Mouse (Mus musculus) heart, embryonic 12.5 days (tissue): ENCODE data around the gene Iqch. TPM values are rescaled to one million over a fixed set of nuclear protein-coding genes. Genes with fewer than 3 reads are reported as not detected.
"Not testable (repeated sequence)": the region's sequence is repeated elsewhere in the genome, so short reads cannot be mapped to it uniquely, and the experiment has no call there.

ENCODE experiments used
- ATAC-seq: fragments of 200-750 bp; cut with Nextera tagmentation; 2 replicates; pipeline ENCODE4 v1.8.0; 2017; ENCODE audit warnings: moderate TSS enrichment, moderate library complexity; ENCODE audit not compliant: insufficient number of reproducible peaks, low FRiP score
- H3K27ac ChIP-seq: fragments of 300-500 bp; sonication (generic); 2 replicates; pipeline ENCODE4 v1.5.1; 2016; ENCODE audit warnings: mild to moderate bottlenecking, moderate library complexity; ENCODE audit not compliant: poor library complexity, severe bottlenecking
- H3K27me3 ChIP-seq: fragments of 300-500 bp; sonication (generic); replicated peaks from 2 replicates; pipeline ENCODE4 v1.6.1; 2016; ENCODE audit warnings: mild to moderate bottlenecking, moderate library complexity
- H3K36me3 ChIP-seq: fragments of 300-500 bp; sonication (generic); 2 replicates; pipeline ENCODE4 v1.6.1; 2016; ENCODE audit warnings: mild to moderate bottlenecking, moderate library complexity
- H3K4me1 ChIP-seq: fragments of 300-500 bp; sonication (generic); replicated peaks from 2 replicates; pipeline ENCODE4 v1.6.1; 2016; ENCODE audit warnings: mild to moderate bottlenecking
- H3K4me2 ChIP-seq: fragments of 300-500 bp; sonication (generic); 2 replicates; pipeline ENCODE4 v1.6.1; 2016; ENCODE audit warnings: mild to moderate bottlenecking, moderate library complexity
- H3K4me3 ChIP-seq: fragments of 300-500 bp; sonication (generic); 2 replicates; pipeline ENCODE4 v1.5.1; 2016; ENCODE audit warnings: mild to moderate bottlenecking
- H3K9ac ChIP-seq: fragments of 300-500 bp; sonication (generic); 2 replicates; pipeline ENCODE4 v1.6.1; 2016; ENCODE audit warnings: mild to moderate bottlenecking, moderate library complexity
- H3K9me3 ChIP-seq: fragments of 300-500 bp; sonication (generic); replicated peaks from 2 replicates; pipeline ENCODE4 v1.6.1; 2016; ENCODE audit warnings: mild to moderate bottlenecking, moderate library complexity
- WGBS: fragments of 180-500 bp; shearing (Covaris S2); methylation state at CpG from one replicate; pipeline ENCODE4 v1.1.7; 2016; 5-methylcytosine and 5-hydroxymethylcytosine counted together
- polyA plus RNA-seq: library from polyadenylated mRNA; unstranded; fragments of >200 nt; fragmentation: Nextera tagmentation; extraction: Ambion mirVana; gene quantifications from 2 replicates; pipeline ENCODE4 v1.2.1, GENCODE M21; 2016

The Iqch gene
- polyA plus RNA-seq, 1 experiment from 2014 or later, result 0.08 TPM

DNA sequence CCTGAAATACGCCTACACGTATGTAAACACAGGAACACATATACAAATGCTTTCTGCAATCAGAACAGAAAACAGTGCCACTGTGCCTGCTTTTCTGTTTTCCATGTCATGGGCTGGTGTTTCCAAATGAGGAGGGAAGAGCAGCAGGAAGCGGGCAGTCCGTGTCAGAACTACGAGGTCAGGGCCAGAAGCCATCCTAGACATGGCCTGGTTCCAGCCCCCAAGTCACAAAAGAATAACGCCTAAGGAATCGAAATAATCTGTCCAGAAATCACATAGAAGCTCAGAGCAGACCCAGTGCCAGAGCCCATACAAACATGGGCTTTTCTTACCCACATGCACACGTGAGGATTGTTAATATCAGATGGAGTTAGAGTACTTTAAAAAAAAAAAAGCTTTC lies 45.4 kb downstream of the Iqch start:
- Histone ChIP-seq H3K9ac (no peak overlapping the region), H3K4me2 (no peak overlapping the region), H3K27ac (no peak overlapping the region), H3K4me3 (no peak overlapping the region), H3K9me3 (no peaks in the 10 kb centered on the region), H3K36me3 (no peaks in the 10 kb centered on the region), H3K4me1 (0 out of 2 replicates have a peak, but pooled peaks cover 3% of the 10 kb centered on the region), H3K27me3 (0 out of 2 replicates have a peak, but pooled peaks cover 10% of the 10 kb centered on the region)
- ATAC-seq, result no peak
- 71% methylated on average over 8 of the region's 8 CpGs for WGBS

- 0 out of 2 replicates have a peak, but pooled peaks cover 3% of the 10 kb centered on the region for H3K4me1 ChIP-seq
- ATAC-seq, result no peak
- H3K4me2 ChIP-seq, result no peak overlapping the region
- H3K27ac ChIP-seq, result no peak overlapping the region
- H3K9me3 ChIP-seq, result no peaks in the 10 kb centered on the region
- WGBS, result 45% methylated on average over 1 of the region's 1 CpGs
- no peak overlapping the region for H3K9ac ChIP-seq
- H3K4me3 ChIP-seq, result no peak overlapping the region
- H3K36me3 ChIP-seq, result no peaks in the 10 kb centered on the region
- 0 out of 2 replicates have a peak, but pooled peaks cover 9% of the 10 kb centered on the region for H3K27me3 ChIP-seq
These were observed 46.0 kb downstream of the Iqch start for GRCm38 (mm10) chr9:63556316-63556715.

DNA sequence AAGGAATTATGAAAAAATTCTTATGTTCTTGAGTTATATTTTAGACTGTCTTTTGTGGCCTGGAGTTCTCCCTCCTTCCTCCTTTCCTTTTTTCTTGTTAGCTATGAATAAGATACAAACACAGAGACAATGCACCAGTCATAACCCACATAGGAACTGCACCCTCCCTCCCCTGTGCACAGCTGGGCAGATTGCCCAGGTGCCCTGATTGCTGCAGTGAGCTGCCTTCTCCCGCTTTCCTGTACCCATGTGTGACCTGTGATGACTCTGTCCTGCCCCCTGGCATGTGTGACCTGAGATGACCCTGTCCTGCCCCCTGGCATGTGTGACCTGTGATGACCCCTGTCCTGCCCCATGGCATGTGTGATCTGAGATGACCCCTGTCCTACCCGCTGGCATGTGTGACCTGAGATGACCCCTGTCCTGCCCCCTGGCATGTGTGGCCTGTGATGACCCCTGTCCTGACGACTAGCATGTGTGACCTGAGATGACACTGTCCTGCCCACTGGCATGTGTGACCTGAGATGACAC lies 46.8 kb downstream of the Iqch start:
- Histone ChIP-seq H3K27me3 (0 out of 2 replicates have a peak, but pooled peaks cover 4% of the 10 kb centered on the region), H3K9ac (no peak overlapping the region), H3K9me3 (no peaks in the 10 kb centered on the region), H3K4me3 (no peak overlapping the region), H3K4me1 (0 out of 2 replicates have a peak, but pooled peaks cover 3% of the 10 kb centered on the region), H3K36me3 (no peaks in the 10 kb centered on the region), H3K27ac (no peak overlapping the region), H3K4me2 (no peak overlapping the region)
- no peak for ATAC-seq
- 59% methylated on average over 3 of the region's 3 CpGs for WGBS

DNA sequence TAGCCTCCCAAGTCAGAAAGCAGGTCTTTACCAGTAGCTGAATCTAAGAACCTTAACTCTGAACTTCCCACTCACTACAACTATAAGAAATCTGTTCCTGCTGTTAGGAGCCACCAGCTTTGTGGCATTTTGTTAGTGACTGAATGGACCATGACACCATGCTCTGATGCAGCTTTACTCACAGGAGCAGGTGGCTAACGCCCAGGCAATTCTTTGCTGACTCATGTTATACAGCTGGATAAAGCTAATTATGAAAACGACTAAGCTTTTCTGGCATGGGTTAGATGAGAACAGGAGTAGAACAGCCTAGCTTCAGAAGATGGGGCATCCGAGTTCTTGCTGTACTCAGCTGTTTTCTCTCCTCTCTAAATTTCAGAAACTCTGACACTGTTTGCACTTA lies 48.7 kb downstream of the Iqch start:
- Histone ChIP-seq H3K4me1 (peaks cover 9% of the 10 kb centered on the region), H3K27ac (no peak overlapping the region), H3K27me3 (peaks cover 9% of the 10 kb centered on the region; the same call in 1 of the 2 replicates), H3K36me3 (no peaks in the 10 kb centered on the region), H3K9me3 (no peaks in the 10 kb centered on the region), H3K9ac (no peak overlapping the region), H3K4me3 (no peak overlapping the region), H3K4me2 (no peak overlapping the region)
- no peak for ATAC-seq
- 76% methylated on average over 3 of the region's 3 CpGs for WGBS

DNA sequence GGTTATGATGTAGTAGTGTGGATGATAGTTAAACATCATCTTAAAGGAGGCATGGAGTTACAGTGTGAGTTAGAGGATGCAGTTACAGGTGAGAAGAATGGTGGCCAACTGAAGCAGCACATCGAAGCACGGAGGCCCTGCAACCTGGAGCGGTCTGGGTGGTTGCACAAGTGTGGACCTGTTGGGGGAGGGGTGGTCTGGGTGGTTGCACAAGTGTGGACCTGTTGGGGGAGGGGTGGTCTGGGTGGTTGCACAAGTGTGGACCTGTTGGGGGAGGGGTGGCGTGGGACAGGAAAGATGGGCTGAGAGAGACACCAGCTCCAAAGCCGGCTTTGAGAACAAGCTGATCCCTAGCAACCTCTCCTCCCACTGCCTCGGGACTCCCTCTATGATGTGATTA lies 51.6 kb downstream of the Iqch start:
- not testable (repeated sequence) for ATAC-seq, H3K4me2 ChIP-seq, H3K27me3 ChIP-seq, H3K9ac ChIP-seq, H3K4me1 ChIP-seq, H3K27ac ChIP-seq, H3K9me3 ChIP-seq, H3K4me3 ChIP-seq, H3K36me3 ChIP-seq
- WGBS, result 79% methylated on average over 6 of the region's 6 CpGs

DNA sequence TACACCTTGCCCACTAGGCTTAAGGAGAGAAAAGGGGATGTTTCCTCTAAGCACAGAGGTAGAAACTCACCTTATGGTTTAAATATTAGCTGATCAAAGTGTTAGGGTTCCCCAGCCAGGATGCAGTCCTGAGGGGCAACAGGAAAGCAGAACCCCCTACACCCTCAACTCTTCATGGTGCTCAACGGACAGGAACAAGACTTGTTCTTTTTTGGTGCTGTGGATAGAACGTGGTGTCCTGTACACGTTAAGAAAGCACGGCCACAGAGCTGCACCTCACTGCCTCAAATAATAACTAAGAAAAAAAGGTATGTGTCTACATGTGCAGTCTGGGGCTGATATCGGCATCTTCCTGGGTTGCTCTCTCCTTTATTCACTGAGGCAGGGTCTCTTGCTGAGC lies 53.3 kb downstream of the Iqch start:
- peaks cover 6% of the 10 kb centered on the region for H3K4me1 ChIP-seq
- H3K9me3 ChIP-seq, result no peaks in the 10 kb centered on the region
- peaks cover 5% of the 10 kb centered on the region; the same call in 1 of the 2 replicates for H3K27me3 ChIP-seq
- H3K4me2 ChIP-seq, result no peak overlapping the region
- H3K36me3 ChIP-seq, result no peaks in the 10 kb centered on the region
- no peak for ATAC-seq
- WGBS, result 81% methylated on average over 5 of the region's 5 CpGs
- H3K4me3 ChIP-seq, result no peak overlapping the region
- no peak overlapping the region for H3K9ac ChIP-seq
- no peak overlapping the region for H3K27ac ChIP-seq

DNA sequence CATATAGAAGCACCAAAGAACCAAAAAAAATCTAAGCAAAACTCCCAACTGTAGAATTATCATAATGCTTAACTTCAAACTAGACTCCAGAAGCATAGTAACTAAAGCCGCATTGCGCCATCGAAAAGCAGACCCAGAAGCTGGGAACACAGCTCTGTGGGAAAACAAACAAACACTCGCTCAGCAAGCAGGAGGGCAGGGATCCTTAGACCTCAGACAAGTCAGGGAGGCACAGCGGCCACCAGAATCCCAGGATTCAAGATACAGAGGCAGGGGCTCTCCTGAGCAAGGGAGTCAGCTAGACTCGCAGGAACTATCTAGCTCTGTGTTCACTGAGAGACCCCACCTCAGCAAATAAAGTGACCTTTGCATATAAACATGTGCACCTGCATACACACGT lies 60.4 kb downstream of the Iqch start:
- H3K9me3 ChIP-seq, result no peaks in the 10 kb centered on the region

DNA sequence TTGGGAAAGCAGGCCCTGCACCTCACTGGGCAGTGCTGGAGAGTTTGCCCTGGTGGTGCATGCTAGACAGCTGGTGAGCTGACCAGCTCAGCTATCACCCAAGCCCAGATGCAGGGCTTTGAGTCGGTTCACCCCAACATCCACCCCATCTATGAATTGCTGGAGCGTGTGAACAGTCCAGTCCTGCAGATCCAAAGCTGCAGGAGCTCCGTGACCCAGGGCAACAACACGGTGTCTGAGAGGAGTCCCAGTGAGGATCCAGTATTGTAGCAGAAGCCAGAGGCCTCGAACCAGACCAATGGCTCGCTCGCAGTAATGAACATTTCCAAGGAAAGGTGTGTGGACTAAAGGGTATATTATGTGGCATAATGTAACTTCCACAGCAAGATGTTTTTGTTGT lies 61.0 kb downstream of the Iqch start:
- no peaks in the 10 kb centered on the region for H3K36me3 ChIP-seq
- H3K4me1 ChIP-seq, result no peaks in the 10 kb centered on the region
- 72% methylated on average over 7 of the region's 7 CpGs for WGBS
- no peak for ATAC-seq
- H3K4me2 ChIP-seq, result no peak overlapping the region
- H3K9ac ChIP-seq, result no peak overlapping the region
- H3K27ac ChIP-seq, result no peak overlapping the region
- no peak overlapping the region for H3K4me3 ChIP-seq
- H3K27me3 ChIP-seq, result no peaks in the 10 kb centered on the region
- H3K9me3 ChIP-seq, result no peaks in the 10 kb centered on the region

More for the DNA sequence above, 60.4 kb downstream of the Iqch start:
- Histone ChIP-seq H3K27ac (no peak overlapping the region), H3K36me3 (no peaks in the 10 kb centered on the region), H3K4me2 (no peak overlapping the region), H3K27me3 (no peaks in the 10 kb centered on the region), H3K4me1 (no peaks in the 10 kb centered on the region), H3K9ac (no peak overlapping the region), H3K4me3 (no peak overlapping the region)
- no peak for ATAC-seq
- 50% methylated on average over 7 of the region's 7 CpGs for WGBS

DNA sequence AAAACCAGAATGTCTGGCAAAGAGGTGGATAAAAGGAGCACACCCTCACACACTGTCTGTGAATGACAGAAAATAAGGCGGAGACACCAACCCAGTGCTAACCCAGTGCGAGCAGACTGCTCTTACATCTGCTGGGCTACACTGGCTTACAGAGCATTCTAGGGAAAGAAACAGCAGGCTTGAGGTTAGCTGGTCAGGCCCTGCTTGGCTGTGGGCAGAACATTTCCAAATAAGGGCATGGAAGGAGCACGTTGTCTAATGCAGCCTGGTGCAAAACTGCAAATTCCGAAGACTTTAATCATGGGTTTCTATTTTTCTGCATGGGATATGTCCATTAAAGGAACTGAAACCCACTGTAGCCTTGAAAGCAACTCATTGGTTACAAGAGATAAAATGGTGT lies 64.8 kb downstream of the Iqch start:
- no peak overlapping the region for H3K4me2 ChIP-seq
- H3K9ac ChIP-seq, result no peak overlapping the region
- no peaks in the 10 kb centered on the region for H3K9me3 ChIP-seq
- no peak overlapping the region for H3K27ac ChIP-seq
- no peaks in the 10 kb centered on the region for H3K27me3 ChIP-seq
- no peak overlapping the region for H3K4me3 ChIP-seq
- H3K4me1 ChIP-seq, result peaks cover 12% of the 10 kb centered on the region; the same call in 1 of the 2 replicates
- WGBS, result 80% methylated on average over 4 of the region's 4 CpGs
- ATAC-seq, result no peak
- H3K36me3 ChIP-seq, result no peaks in the 10 kb centered on the region

- Histone ChIP-seq H3K4me2 (no peak overlapping the region), H3K9me3 (no peaks in the 10 kb centered on the region), H3K9ac (no peak overlapping the region), H3K36me3 (no peaks in the 10 kb centered on the region), H3K27me3 (no peaks in the 10 kb centered on the region), H3K4me1 (peaks cover 12% of the 10 kb centered on the region; the same call in 1 of the 2 replicates), H3K4me3 (no peak overlapping the region), H3K27ac (no peak overlapping the region)
- 79% methylated on average over 6 of the region's 6 CpGs for WGBS
- ATAC-seq, result no peak
These were observed 67.3 kb downstream of the Iqch start for GRCm38 (mm10) chr9:63535042-63535441.

- ATAC-seq, result no peak
- Histone ChIP-seq H3K4me3 (no peak overlapping the region), H3K9me3 (no peaks in the 10 kb centered on the region), H3K27ac (no peak overlapping the region), H3K4me2 (no peak overlapping the region), H3K9ac (no peak overlapping the region), H3K36me3 (no peaks in the 10 kb centered on the region), H3K4me1 (peaks cover 12% of the 10 kb centered on the region; the same call in 1 of the 2 replicates), H3K27me3 (no peaks in the 10 kb centered on the region)
- 39% methylated on average over 7 of the region's 7 CpGs for WGBS
These were observed 67.9 kb downstream of the Iqch start for GRCm38 (mm10) chr9:63534371-63534780.
